Mouse (Mus musculus) ES-E14 (cell line): ENCODE results near the gene Cdh13. TPM values are rescaled to one million over a fixed set of nuclear protein-coding genes. Genes with fewer than 3 reads are reported as not detected.

Experiments
- DNase-seq: peaks from one replicate; pipeline ENCODE4 v3.0.0-alpha.2; 2013; ENCODE audit warnings: low read depth, low spot score
- H3K27ac ChIP-seq: 2 replicates; pipeline ENCODE4 v1.5.1; 2012; ENCODE audit warnings: low read depth, mild to moderate bottlenecking, low read length, moderate library complexity, mixed read lengths; ENCODE audit not compliant: poor library complexity, insufficient read depth, severe bottlenecking
- H3K36me3 ChIP-seq: 2 replicates; pipeline ENCODE4 v1.6.1; 2012; ENCODE audit warnings: mild to moderate bottlenecking, low read length, moderate library complexity, mixed read lengths; ENCODE audit not compliant: control insufficient read depth, poor library complexity, insufficient read depth, severe bottlenecking
- H3K4me1 ChIP-seq, 2 experiments: fragments of 150-350 bp in 1 of 2; sonication (generic) in 1 of 2; 2 replicates each; pipeline ENCODE4 v1.6.1; 2012; ENCODE audit warnings: low read length in 2 of 2, mild to moderate bottlenecking in 1 of 2, mixed read lengths in 1 of 2; ENCODE audit not compliant: control insufficient read depth in 2 of 2, insufficient read depth in 2 of 2, poor library complexity in 1 of 2
- H3K4me3 ChIP-seq, 2 experiments: fragments of 150-350 bp in 1 of 2; sonication (generic) in 1 of 2; 2 replicates each; pipeline ENCODE4 v1.5.1; 2012; ENCODE audit warnings: low read length in 2 of 2, low read depth in 1 of 2, mild to moderate bottlenecking in 1 of 2, mixed read lengths in 1 of 2; ENCODE audit not compliant: insufficient read depth in 1 of 2, poor library complexity in 1 of 2, severe bottlenecking in 1 of 2
- H3K9ac ChIP-seq: 2 replicates; pipeline ENCODE4 v1.6.1; 2012; ENCODE audit warnings: low read depth, mild to moderate bottlenecking, low read length, mixed read lengths; ENCODE audit not compliant: poor library complexity, insufficient read depth, severe bottlenecking
- H3K9me3 ChIP-seq: fragments of 150-350 bp; sonication (generic); 2 replicates; pipeline ENCODE4 v1.6.1; 2012; ENCODE audit warnings: low read depth, mild to moderate bottlenecking, low read length; ENCODE audit not compliant: control insufficient read depth, insufficient read depth
- CHD2 ChIP-seq: IDR thresholded peaks from 2 replicates; pipeline ENCODE4 v1.6.1; 2014; ENCODE audit warnings: mild to moderate bottlenecking, low read depth, low read length, inconsistent platforms
- HCFC1 ChIP-seq: IDR thresholded peaks from 2 replicates; pipeline ENCODE4 v1.6.1; 2012; ENCODE audit warnings: low read length, inconsistent platforms, borderline replicate concordance; ENCODE audit not compliant: insufficient read depth
- MAFK ChIP-seq: IDR thresholded peaks from 2 replicates; pipeline ENCODE4 v1.6.1; 2014; ENCODE audit warnings: mild to moderate bottlenecking, low read depth, low read length, inconsistent platforms; ENCODE audit not compliant: insufficient read depth
- ZC3H11A ChIP-seq: IDR thresholded peaks from 2 replicates; pipeline ENCODE4 v1.6.1; 2012; ENCODE audit warnings: low read depth, mild to moderate bottlenecking, inconsistent platforms, low read length, borderline replicate concordance
- ZNF384 ChIP-seq: IDR thresholded peaks from 2 replicates; pipeline ENCODE4 v1.6.1; 2012; ENCODE audit warnings: low read depth, low read length, inconsistent platforms
- in situ Hi-C, 2 experiments: fragments of 600-800 bp; cut with MboI; formaldehyde crosslinking; loops; one replicate each; pipeline ENCODE4 v1.15.1; 2025; ENCODE audit warnings: low sequenced_read_pairs in 2 of 2, inconsistent platforms in 1 of 2; ENCODE audit not compliant: unreplicated experiment in 2 of 2
- total RNA-seq: library from RNA; depleted of rRNA; stranded (reverse); fragments of 300-350 nt; gene quantifications from 2 replicates; pipeline ENCODE4 v1.2.3, GENCODE M21; 2012

Gene Cdh13
- total RNA-seq, 1 experiment = 1.3 TPM

- Histone ChIP-seq H3K4me3 (no peak overlapping the region), H3K27ac (no peak overlapping the region), H3K36me3 (no peaks in the 10 kb centered on the region), H3K9me3 (no peaks in the 10 kb centered on the region), H3K4me1 (no peaks in the 10 kb centered on the region), H3K9ac (no peak overlapping the region)
- in situ Hi-C loops = no loop called here
- DNase-seq = no peak
- TF ChIP-seq CHD2 (no peak), ZNF384 (no peak), HCFC1 (no peak), MAFK (no peak), ZC3H11A (no peak)
These were observed 837.7 kb downstream of the Cdh13 start for GRCm38 (mm10) chr8:119121236-119121635.

- in situ Hi-C loops = no loop called here
- DNase-seq = no peak
These were observed 844.3 kb downstream of the Cdh13 start for GRCm38 (mm10) chr8:119127841-119128240.

GRCm38 (mm10) chr8:119128266-119128665 is 844.7 kb downstream of the Cdh13 start:
- Histone ChIP-seq H3K9me3 (no peaks in the 10 kb centered on the region), H3K27ac (peak overlapping the region; percentile 19; the same call in 1 of the 2 replicates), H3K4me1 (no peaks in the 10 kb centered on the region), H3K9ac (no peak overlapping the region), H3K4me3 (no peak overlapping the region), H3K36me3 (no peaks in the 10 kb centered on the region)
- no peak for TF ChIP-seq MAFK
- no peak for TF ChIP-seq HCFC1
- no peak for TF ChIP-seq ZC3H11A
- no peak for TF ChIP-seq CHD2
- TF ChIP-seq ZNF384 = no peak
- DNase-seq = no peak
- in situ Hi-C loops = no loop called here

More at GRCm38 (mm10) chr8:119127841-119128240, 844.3 kb downstream of the Cdh13 start:
- H3K9me3 ChIP-seq = no peaks in the 10 kb centered on the region
- no peaks in the 10 kb centered on the region for H3K36me3 ChIP-seq
- no peak for TF ChIP-seq ZNF384
- no peak for TF ChIP-seq MAFK
- no peak for TF ChIP-seq ZC3H11A
- TF ChIP-seq CHD2 = no peak
- no peak for TF ChIP-seq HCFC1
- H3K9ac ChIP-seq = no peak overlapping the region
- no peak overlapping the region; the same call in 1 of the 2 replicates for H3K27ac ChIP-seq
- H3K4me3 ChIP-seq = no peak overlapping the region
- no peaks in the 10 kb centered on the region for H3K4me1 ChIP-seq

- TF ChIP-seq ZC3H11A (no peak), ZNF384 (no peak), HCFC1 (no peak), MAFK (no peak), CHD2 (no peak)
- in situ Hi-C loops = no loop called here
- DNase-seq = no peak
- Histone ChIP-seq H3K9ac (no peak overlapping the region), H3K4me1 (no peaks in the 10 kb centered on the region), H3K36me3 (no peaks in the 10 kb centered on the region), H3K27ac (no peak overlapping the region), H3K9me3 (no peaks in the 10 kb centered on the region), H3K4me3 (no peak overlapping the region)
These were observed 873.0 kb downstream of the Cdh13 start for GRCm38 (mm10) chr8:119156454-119156921.

- TF ChIP-seq MAFK (no peak), ZC3H11A (no peak), ZNF384 (no peak), CHD2 (no peak), HCFC1 (no peak)
- Histone ChIP-seq H3K4me1 (no peaks in the 10 kb centered on the region), H3K4me3 (no peak overlapping the region), H3K9me3 (no peaks in the 10 kb centered on the region), H3K27ac (no peak overlapping the region), H3K9ac (no peak overlapping the region), H3K36me3 (no peaks in the 10 kb centered on the region)
- no peak for DNase-seq
- in situ Hi-C loops = no loop called here
These were observed 875.1 kb downstream of the Cdh13 start for GRCm38 (mm10) chr8:119158628-119159027.
